Mouse (Mus musculus) small intestine, adult 10 weeks (tissue): ENCODE data around the gene Zfp423. TPM values are rescaled to one million over a fixed set of nuclear protein-coding genes. Genes with fewer than 3 reads are reported as not detected.

Experiments
- polyA plus RNA-seq: library from polyadenylated mRNA; stranded (reverse); fragments of 350-450 nt; fragmentation: Illumina TruSeq; extraction: RNeasy Lipid Tissue Mini Kit (QIAGEN cat#74804); gene quantifications from one replicate; pipeline ENCODE4 v1.2.3, GENCODE M21; 2014; ENCODE audit warnings: low replicate concordance

The Zfp423 gene
- polyA plus RNA-seq = 0.19 TPM

DNA sequence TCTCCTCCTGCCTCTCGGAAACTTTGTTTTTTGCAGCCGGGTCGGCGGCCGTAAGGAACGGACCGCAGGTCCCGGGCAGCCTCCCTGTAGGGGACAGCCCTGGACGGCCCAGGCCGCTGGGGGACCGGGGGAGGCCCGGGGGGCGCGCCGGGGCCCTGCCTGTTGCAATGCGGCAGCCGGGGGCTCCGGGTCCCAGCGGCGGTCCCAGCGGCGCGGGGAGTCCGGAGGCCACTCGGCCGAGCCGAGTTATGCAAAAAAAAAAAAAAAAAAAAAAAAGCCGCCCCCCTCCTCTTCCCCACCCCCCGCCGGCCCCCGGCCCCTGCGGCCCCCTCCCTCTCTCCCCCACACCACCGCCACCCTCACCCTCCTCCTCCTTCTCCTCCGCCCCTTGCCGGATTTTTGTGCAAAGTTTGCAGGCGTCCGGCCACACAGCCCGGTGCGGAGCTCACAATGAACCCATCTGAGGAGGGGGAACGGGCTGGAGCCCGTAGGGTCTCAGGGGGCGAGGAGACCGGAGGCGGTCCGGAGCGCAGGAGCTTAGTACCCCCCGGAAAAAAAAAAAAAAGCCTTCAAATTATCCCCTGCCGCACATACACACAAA is at the start of gene Zfp423:
Zfp423 (minus strand) TSS at position 276 of the 601 bp plus-strand sequence.

Other genes with a start within 250 kb of the Zfp423 start
- 217 TPM for gene Cnep1r1, start 159.2 kb upstream of the Zfp423 start, polyA plus RNA-seq
- gene Heatr3, start 178.3 kb upstream of the Zfp423 start, polyA plus RNA-seq = 16.4 TPM
- 109 TPM for gene Tent4b, start 239.6 kb upstream of the Zfp423 start, polyA plus RNA-seq